18 mouse cellular contexts compared by ENCODE assay signal in the genomic region with DNA sequence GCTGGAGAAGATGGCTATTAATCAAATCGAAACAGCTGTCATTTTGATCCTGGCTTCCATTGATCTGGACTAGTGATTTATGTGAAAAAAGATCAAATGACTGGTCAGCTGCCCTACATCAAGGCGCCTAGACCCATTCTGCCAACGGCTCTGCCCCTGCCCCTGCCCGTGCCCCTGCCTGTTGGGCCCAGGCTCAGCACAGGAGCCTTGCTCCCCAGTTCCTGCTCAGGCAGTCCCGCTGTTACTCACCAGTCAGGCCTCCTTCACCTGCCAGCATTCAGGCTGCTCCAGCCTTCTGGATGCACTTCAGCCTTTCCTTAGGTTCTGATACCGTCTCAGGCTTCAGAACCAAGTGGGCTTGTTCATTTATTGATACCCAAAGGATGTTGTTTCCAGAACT. TPM values are rescaled to one million over a fixed set of nuclear protein-coding genes. Genes with fewer than 3 reads are reported as not detected.
DNase-seq lines count a peak whose midpoint lies in the region; ATAC-seq and TF ChIP-seq lines count a peak whose summit lies in the region.
"Had no signal": no experiment of that assay in that cellular context is flagged by ENCODE, and none has a peak within 500 bp of the region (broad histone marks: within the 10 kb centered on the region; RNA-seq: fewer than 3 reads in every experiment).

No protein-coding gene starts in this region.

- peaks cover 4% of the 10 kb centered on the region for H3K27me3 ChIP-seq in erythroblast, embryonic 14.5 days (ENCODE audit: control insufficient read depth)
- no peaks in the 10 kb centered on the region for H3K27me3 ChIP-seq in heart, embryonic 15.5 days
- H3K27me3 ChIP-seq in liver, adult 2 months (ENCODE audit: control insufficient read depth, insufficient read depth, low read length) = no peaks in the 10 kb centered on the region
- no peaks in the 10 kb centered on the region for H3K27me3 ChIP-seq in small intestine, adult 2 months (ENCODE audit: control insufficient read depth, insufficient read depth, low read length)
- H3K27me3 ChIP-seq: CH12.LX; limb, embryonic 15.5 days had no signal

- no peak for TF ChIP-seq CTCF in liver, adult 2 months (IDR thresholded peaks at IDR 0.05; ENCODE audit: low read depth, low read length)
- no peak for TF ChIP-seq CTCF in small intestine, adult 2 months (IDR thresholded peaks at IDR 0.05; ENCODE audit: extremely low read depth, insufficient read length, insufficient replicate concordance, low read depth, low read length)

- H3K4me3 ChIP-seq in erythroblast, embryonic 14.5 days (replicated peaks) = peak overlapping the region; percentile 26
- H3K4me3 ChIP-seq in heart, embryonic 15.5 days = no peak overlapping the region
- peak overlapping the region; percentile 35; the same call in 1 of the 2 replicates for H3K4me3 ChIP-seq in liver, adult 2 months (ENCODE audit: insufficient read depth, low read depth, low read length)
- no peak overlapping the region for H3K4me3 ChIP-seq in small intestine, adult 2 months (ENCODE audit: low read depth, low read length)
- H3K4me3 ChIP-seq: embryonic facial prominence, embryonic 10.5 days; limb, embryonic 15.5 days; midbrain, embryonic 12.5 days; neural tube, embryonic 12.5 days had no signal

- DNase-seq in heart, postnatal 10 days = no peak
- no peak for DNase-seq in liver, adult 2 months (ENCODE audit: extremely low read depth, low read depth, low spot score)
- no peak for DNase-seq in liver
- DNase-seq in B cell, adult 2 months = no peak
- DNase-seq: cerebellum, adult 9-10 months; forebrain, postnatal 0 days; gastrocnemius, postnatal 14 days; right cerebral cortex, postnatal 4 days had no signal

- intact Hi-C loops in heart, postnatal 10 days (cut with DNase I) = no loop called here

- no peak overlapping the region for H3K27ac ChIP-seq in heart, embryonic 15.5 days
- peak overlapping the region; percentile 83 for H3K27ac ChIP-seq in liver, adult 2 months (replicated peaks; ENCODE audit: insufficient read depth, low read depth, low read length)
- H3K27ac ChIP-seq in small intestine, adult 2 months (ENCODE audit: insufficient read depth, low read depth, low read length) = peak overlapping the region; percentile 76
- H3K27ac ChIP-seq: embryonic facial prominence, embryonic 10.5 days; limb, embryonic 15.5 days; midbrain, embryonic 12.5 days; neural tube, embryonic 12.5 days had no signal

- 82% methylated on average over 6 of the region's 6 CpGs for WGBS in heart, embryonic 15.5 days
- WGBS in liver, adult 2 months = 18% methylated on average over 6 of the region's 6 CpGs
- 86% methylated on average over 6 of the region's 6 CpGs for WGBS in small intestine, adult 2 months

- H3K79me2 ChIP-seq in liver, adult 2 months (ENCODE audit: control insufficient read depth, insufficient read depth, low read length) = peaks cover 44% of the 10 kb centered on the region

- ATAC-seq in erythroblast, adult 5-6 weeks (replicated peaks; ENCODE audit: low FRiP score, poor library complexity, severe bottlenecking) = no peak
- no peak for ATAC-seq in heart, embryonic 15.5 days (replicated peaks; ENCODE audit: insufficient number of reproducible peaks, insufficient read depth, low FRiP score, low read depth)
- ATAC-seq: forebrain, postnatal 0 days; hindbrain, embryonic 16.5 days had no signal

- H3K4me1 ChIP-seq in erythroblast, embryonic 14.5 days (ENCODE audit: control insufficient read depth) = peaks cover 93% of the 10 kb centered on the region
- peaks cover 78% of the 10 kb centered on the region for H3K4me1 ChIP-seq in heart, embryonic 15.5 days (replicated peaks)
- peaks cover 59% of the 10 kb centered on the region for H3K4me1 ChIP-seq in liver, adult 2 months (ENCODE audit: control insufficient read depth, insufficient read depth, low read length)
- H3K4me1 ChIP-seq in small intestine, adult 2 months (ENCODE audit: control insufficient read depth, insufficient read depth, insufficient read length, low read length) = peaks cover 39% of the 10 kb centered on the region

- H3K36me3 ChIP-seq in erythroblast, embryonic 14.5 days (ENCODE audit: control insufficient read depth) = peaks cover 96% of the 10 kb centered on the region
- H3K36me3 ChIP-seq in heart, embryonic 15.5 days = no peaks in the 10 kb centered on the region
- H3K36me3 ChIP-seq in liver, adult 2 months (ENCODE audit: control insufficient read depth, insufficient read depth, low read length) = no peaks in the 10 kb centered on the region; the same call in 1 of the 2 replicates
- H3K36me3 ChIP-seq in small intestine, adult 2 months (ENCODE audit: control insufficient read depth, insufficient read depth, low read length) = 0 out of 2 replicates have a peak, but pooled peaks cover 4% of the 10 kb centered on the region
- H3K36me3 ChIP-seq: midbrain, embryonic 12.5 days; neural tube, embryonic 12.5 days had no signal

- peaks cover 2% of the 10 kb centered on the region; the same call in 1 of the 2 replicates for H3K9me3 ChIP-seq in erythroblast, embryonic 14.5 days (ENCODE audit: control insufficient read depth, low read length)
- H3K9me3 ChIP-seq in heart, embryonic 15.5 days (replicated peaks) = no peaks in the 10 kb centered on the region
- H3K9me3 ChIP-seq: embryonic facial prominence, embryonic 10.5 days; limb, embryonic 15.5 days; midbrain, embryonic 12.5 days; neural tube, embryonic 12.5 days had no signal

- peak overlapping the region; percentile 9; the same call in 1 of the 2 replicates for H3K9ac ChIP-seq in heart, embryonic 15.5 days
- H3K9ac ChIP-seq in liver, adult 2 months (ENCODE audit: low read depth, low read length) = peak overlapping the region; percentile 49
- H3K9ac ChIP-seq: forebrain, postnatal 0 days; limb, embryonic 15.5 days; midbrain, embryonic 12.5 days; neural tube, embryonic 12.5 days had no signal

- no peak for TF ChIP-seq POLR2A in liver, adult 2 months (IDR thresholded peaks at IDR 0.05; ENCODE audit: extremely low read depth, insufficient read depth, low read length)
- TF ChIP-seq POLR2A in small intestine, adult 2 months (IDR thresholded peaks at IDR 0.05; ENCODE audit: low read depth, low read length) = no peak

- no peak overlapping the region for H3K4me2 ChIP-seq in heart, embryonic 15.5 days
- H3K4me2 ChIP-seq: limb, embryonic 15.5 days; midbrain, embryonic 12.5 days; neural tube, embryonic 12.5 days had no signal

RNA-seq across cellular contexts. Expression of a gene that starts 8.9 kb away (rescaled TPM):
- 12.8 and 15.2 TPM in 2 replicates for polyA plus RNA-seq in erythroblast, embryonic 14.5 days (2012)
- total RNA-seq in erythroblast, adult 5-6 weeks (2015; ENCODE audit: low replicate concordance) = not detected in 2 replicates
- total RNA-seq in erythroblast, adult 5-6 weeks (2017; ENCODE audit: low replicate concordance) = 0.68 and 0.84 TPM in 2 replicates
- 8.6 and 10.7 TPM in 2 replicates for polyA plus RNA-seq in heart, embryonic 15.5 days (2015; fragmentation: Nextera tagmentation; extraction: Ambion mirVana)
- total RNA-seq in heart, postnatal 10 days (2021) = 10 to 100 TPM; 67.9 to 71.6 TPM
- total RNA-seq in liver, adult 2 months (2014; rRNA removed) = 16.1 and 17.1 TPM in 2 replicates
- polyA plus RNA-seq in liver, adult 2 months (2012; rRNA removed) = 42.1 and 65.7 TPM in 2 replicates
- polyA plus RNA-seq in small intestine, adult 2 months (2012; rRNA removed) = 33.0 and 71.5 TPM in 2 replicates

Comparison
In these comparisons a context has a peak if more than half of its experiments do, and no peak if none do; other contexts are left out.
1. H3K4me3 ChIP-seq: peak in erythroblast, embryonic 14.5 days (single experiment) and liver, adult 2 months (single experiment); none in heart, embryonic 15.5 days (single experiment) and small intestine, adult 2 months (single experiment).